ENCODE assay signal across 12 mouse cellular contexts in the genomic region with DNA sequence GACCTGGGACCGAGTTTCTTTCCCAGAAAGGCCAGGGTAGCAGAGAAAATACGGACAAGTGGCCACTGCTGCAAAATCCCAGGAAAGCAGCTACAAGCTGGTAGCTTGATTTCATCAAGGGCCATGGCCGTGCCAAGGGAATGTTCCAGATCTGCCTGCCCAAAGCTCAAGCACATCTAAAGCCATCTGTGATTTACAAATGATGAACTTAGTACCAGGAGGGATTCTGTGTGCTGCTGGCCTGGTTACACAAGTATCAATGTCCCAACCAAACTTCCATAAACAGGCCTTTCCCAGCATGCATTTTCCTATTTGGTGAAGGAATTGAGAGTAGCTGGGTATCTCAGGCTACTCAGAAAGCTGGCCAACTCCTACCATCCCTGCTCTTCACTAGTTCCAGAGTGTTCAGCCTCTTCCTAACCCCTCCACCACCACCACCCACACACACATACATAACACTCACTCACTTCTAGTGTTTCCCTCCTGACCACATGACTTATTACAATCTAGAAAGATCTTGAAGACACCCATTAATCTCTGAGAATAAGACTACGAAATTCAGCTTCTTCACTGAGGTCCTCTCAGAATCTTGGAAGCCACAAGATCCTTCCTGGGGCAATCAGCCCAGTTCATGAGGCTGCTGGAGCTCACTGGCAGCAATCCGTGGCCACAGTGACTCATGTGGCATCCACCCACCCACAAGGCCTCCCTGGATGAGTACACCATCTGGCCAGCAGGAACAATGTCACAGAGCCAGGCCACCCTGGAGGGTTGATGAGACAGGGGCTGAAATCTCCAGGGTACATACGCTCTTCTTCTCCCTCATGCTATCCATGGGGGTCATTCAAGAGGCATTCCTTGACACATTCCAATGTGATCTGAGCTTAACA. TPM values are rescaled to one million over a fixed set of nuclear protein-coding genes. Genes with fewer than 3 reads are reported as not detected.
DNase-seq lines count a peak whose midpoint lies in the region; ATAC-seq lines count a peak whose summit lies in the region.
"Had no signal": no experiment of that assay in that cellular context is flagged by ENCODE, and none has a peak within 500 bp of the region (broad histone marks: within the 10 kb centered on the region; RNA-seq: fewer than 3 reads in every experiment).

No protein-coding gene starts in this region.

- H3K27ac ChIP-seq in kidney, embryonic 16.5 days (ENCODE audit: low read length) = no peak overlapping the region
- no peak overlapping the region for H3K27ac ChIP-seq in midbrain, embryonic 11.5 days (ENCODE audit: low read depth, low read length)
- H3K27ac ChIP-seq: embryonic facial prominence, embryonic 13.5 days; heart, embryonic 13.5 days; kidney, postnatal 0 days; limb, embryonic 15.5 days had no signal

- H3K9me3 ChIP-seq in kidney, embryonic 16.5 days (ENCODE audit: low read length) = no peaks in the 10 kb centered on the region
- H3K9me3 ChIP-seq in midbrain, embryonic 11.5 days (ENCODE audit: control insufficient read depth, low read length) = no peaks in the 10 kb centered on the region
- H3K9me3 ChIP-seq: embryonic facial prominence, embryonic 13.5 days; heart, embryonic 13.5 days; limb, embryonic 15.5 days had no signal

- H3K36me3 ChIP-seq in kidney, embryonic 16.5 days (ENCODE audit: insufficient read depth, low read length) = no peaks in the 10 kb centered on the region
- H3K36me3 ChIP-seq in midbrain, embryonic 11.5 days (ENCODE audit: control insufficient read depth, insufficient read depth, low read length) = no peaks in the 10 kb centered on the region
- H3K36me3 ChIP-seq: embryonic facial prominence, embryonic 13.5 days; heart, embryonic 13.5 days; limb, embryonic 15.5 days had no signal

- 86% methylated on average over 6 of the region's 6 CpGs for WGBS in kidney, embryonic 16.5 days
- WGBS in midbrain, embryonic 11.5 days = 84% methylated on average over 6 of the region's 6 CpGs

- peak; percentile 93 for DNase-seq in Muller cell, postnatal 12 days (ENCODE audit: inconsistent ontology term)
- DNase-seq in adrenal gland, adult 8-10 months = peak; percentile 51
- peak; percentile 49 to 54 for DNase-seq in cerebellum, postnatal 36 days
- peak; percentile 52 to 59 for DNase-seq in heart, postnatal 36 days
- DNase-seq in thymus, postnatal 4 days = no peak
- no peak for DNase-seq in kidney, postnatal 10 days
- DNase-seq in midbrain, embryonic 11.5 days (ENCODE audit: low spot score, missing footprints) = no peak

- H3K4me3 ChIP-seq in kidney, embryonic 16.5 days (ENCODE audit: low read length) = no peak overlapping the region
- H3K4me3 ChIP-seq in midbrain, embryonic 11.5 days (ENCODE audit: low read depth, low read length) = no peak overlapping the region
- H3K4me3 ChIP-seq: embryonic facial prominence, embryonic 13.5 days; heart, embryonic 13.5 days; limb, embryonic 15.5 days had no signal

- peaks cover 11% of the 10 kb centered on the region; the same call in 1 of the 2 replicates for H3K4me1 ChIP-seq in kidney, embryonic 16.5 days (ENCODE audit: insufficient read depth, low read length)
- H3K4me1 ChIP-seq in midbrain, embryonic 11.5 days (ENCODE audit: control insufficient read depth, insufficient read depth, low read length) = no peaks in the 10 kb centered on the region
- H3K4me1 ChIP-seq: embryonic facial prominence, embryonic 13.5 days; heart, embryonic 13.5 days; limb, embryonic 15.5 days had no signal

- no peak overlapping the region for H3K4me2 ChIP-seq in kidney, embryonic 16.5 days (replicated peaks; ENCODE audit: low read depth, low read length)
- no peak overlapping the region for H3K4me2 ChIP-seq in midbrain, embryonic 11.5 days
- H3K4me2 ChIP-seq: embryonic facial prominence, embryonic 13.5 days; heart, embryonic 13.5 days; limb, embryonic 15.5 days had no signal

- no peak for ATAC-seq in kidney, embryonic 16.5 days (ENCODE audit: low FRiP score, low TSS enrichment)
- no peak for ATAC-seq in midbrain, embryonic 11.5 days (ENCODE audit: low FRiP score)

- H3K27me3 ChIP-seq in kidney, embryonic 16.5 days (ENCODE audit: insufficient read depth, low read length) = no peaks in the 10 kb centered on the region
- H3K27me3 ChIP-seq in midbrain, embryonic 11.5 days (ENCODE audit: control insufficient read depth, insufficient read depth, low read length) = no peaks in the 10 kb centered on the region
- H3K27me3 ChIP-seq: heart, embryonic 13.5 days; limb, embryonic 15.5 days had no signal

- intact Hi-C loops in heart, postnatal 36 days (cut with DNase I) = no loop called here

- H3K9ac ChIP-seq in kidney, embryonic 16.5 days (replicated peaks; ENCODE audit: low read length) = no peak overlapping the region
- no peak overlapping the region for H3K9ac ChIP-seq in midbrain, embryonic 11.5 days (ENCODE audit: low read length)
- H3K9ac ChIP-seq: embryonic facial prominence, embryonic 13.5 days; heart, embryonic 13.5 days; limb, embryonic 15.5 days had no signal

RNA-seq across cellular contexts. Expression of a gene that starts 4.1 kb away (rescaled TPM):
- 10 to 100 TPM; 20.3 to 41.2 (median 29.3) TPM for total RNA-seq in adrenal gland, adult 8-10 months (2022)
- total RNA-seq in heart, postnatal 36 days (2021) = 10 to 100 TPM in 1 of 2 experiments, 1 to 10 TPM in 1; 7.3 to 12.7 TPM
- 34.1 and 37.6 TPM in 2 replicates for polyA plus RNA-seq in kidney, embryonic 16.5 days (2015; fragmentation: Nextera tagmentation; extraction: Ambion mirVana)
- 25.2 and 26.3 TPM in 2 replicates for polyA plus RNA-seq in midbrain, embryonic 11.5 days (2014; fragmentation: Nextera tagmentation; extraction: Ambion mirVana)

Comparison
In these comparisons a context has a peak if more than half of its experiments do, and no peak if none do; other contexts are left out.
1. DNase-seq: peak in Muller cell, postnatal 12 days (single experiment), adrenal gland, adult 8-10 months (single experiment), cerebellum, postnatal 36 days (2 of 2) and heart, postnatal 36 days (2 of 2); none in thymus, postnatal 4 days (single experiment), kidney, postnatal 10 days (single experiment) and midbrain, embryonic 11.5 days (single experiment).